Mouse (Mus musculus): ENCODE measurements at regions not wholly inside any gene's neighbourhood (a gene's known extent, or its start where the extent isn't known, plus 50 kb on each side); places are given as distances from the start of the nearest gene placed in this dataset.
A peak's percentile ranks its signal among the peaks of the same experiment; 100 is the strongest.

- DNase-seq: no peak
- intact Hi-C loops (cut with DNase I): no loop called here
Observed at GRCm38 (mm10) chr14:25030881-25031280, 428.1 kb upstream of the Zmiz1 start.

- intact Hi-C loops (cut with DNase I): no loop called here
Observed at GRCm38 (mm10) chr14:25031756-25032680, 427.0 kb upstream of the Zmiz1 start.

GRCm38 (mm10) chr14:25032899-25033298 is 426.1 kb upstream of the Zmiz1 start:
- intact Hi-C loops (cut with DNase I): no loop called here
- DNase-seq: no peak

More at GRCm38 (mm10) chr14:25031756-25032680, 427.0 kb upstream of the Zmiz1 start:
- no peak for DNase-seq

- intact Hi-C loops (cut with DNase I): no loop called here
- DNase-seq: no peak
Observed at GRCm38 (mm10) chr14:25042265-25042664, 416.7 kb upstream of the Zmiz1 start.

- DNase-seq: no peak
- intact Hi-C loops (cut with DNase I): no loop called here
Observed at GRCm38 (mm10) chr14:25044106-25044505, 414.9 kb upstream of the Zmiz1 start.

GRCm38 (mm10) chr14:25044867-25045266 is 414.1 kb upstream of the Zmiz1 start:
- no peak for DNase-seq
- intact Hi-C loops (cut with DNase I): no loop called here

- intact Hi-C loops (cut with DNase I): no loop called here
- DNase-seq: no peak
Observed at GRCm38 (mm10) chr14:25050674-25051251, 408.2 kb upstream of the Zmiz1 start.

- DNase-seq: peak in 1 of 2 experiments; percentile 9
- intact Hi-C loops (cut with DNase I): no loop called here
Observed at GRCm38 (mm10) chr14:25052175-25052574, 406.8 kb upstream of the Zmiz1 start.

GRCm38 (mm10) chr14:25059351-25059750 is 399.6 kb upstream of the Zmiz1 start:
- intact Hi-C loops (cut with DNase I): no loop called here
- no peak for DNase-seq

- no peak for DNase-seq
- intact Hi-C loops (cut with DNase I): no loop called here
Observed at GRCm38 (mm10) chr14:25060285-25060684, 398.7 kb upstream of the Zmiz1 start.

GRCm38 (mm10) chr14:25063090-25063489 is 395.9 kb upstream of the Zmiz1 start:
- intact Hi-C loops (cut with DNase I): no loop called here
- no peak for DNase-seq

GRCm38 (mm10) chr14:25064190-25064947 is 394.6 kb upstream of the Zmiz1 start:
- no peak for DNase-seq
- intact Hi-C loops (cut with DNase I): no loop called here

GRCm38 (mm10) chr14:25067435-25067834 is 391.6 kb upstream of the Zmiz1 start:
- DNase-seq: no peak
- intact Hi-C loops (cut with DNase I): no loop called here

GRCm38 (mm10) chr14:25068430-25068829 is 390.6 kb upstream of the Zmiz1 start:
- no peak for DNase-seq
- intact Hi-C loops (cut with DNase I): no loop called here

GRCm38 (mm10) chr14:25073143-25073542 is 385.8 kb upstream of the Zmiz1 start:
- intact Hi-C loops (cut with DNase I): no loop called here
- no peak for DNase-seq

GRCm38 (mm10) chr14:25074022-25074800 is 384.8 kb upstream of the Zmiz1 start:
- no peak for DNase-seq
- intact Hi-C loops (cut with DNase I): no loop called here

GRCm38 (mm10) chr14:25074891-25075290 is 384.1 kb upstream of the Zmiz1 start:
- intact Hi-C loops (cut with DNase I): no loop called here
- no peak for DNase-seq

- intact Hi-C loops (cut with DNase I): no loop called here
- DNase-seq: no peak
Observed at GRCm38 (mm10) chr14:25080431-25080830, 378.6 kb upstream of the Zmiz1 start.

GRCm38 (mm10) chr14:25083847-25084246 is 375.1 kb upstream of the Zmiz1 start:
- intact Hi-C loops (cut with DNase I): no loop called here
- no peak for DNase-seq

- DNase-seq: no peak
- intact Hi-C loops (cut with DNase I): no loop called here
Observed at GRCm38 (mm10) chr14:25096786-25097185, 362.2 kb upstream of the Zmiz1 start.

GRCm38 (mm10) chr14:25105391-25105790 is 353.6 kb upstream of the Zmiz1 start:
- intact Hi-C loops (cut with DNase I): no loop called here
- DNase-seq: no peak

Measured in heart, postnatal 36 days (tissue).